Mouse (Mus musculus) thymus, adult 18-20 months (tissue): ENCODE data around the gene Magi1.

ENCODE experiments used
- DNase-seq, 2 experiments: peaks; one replicate each; pipeline ENCODE4 v3.0.0; 2022; ENCODE audit warnings: mixed read lengths in 2 of 2

The Magi1 gene

GRCm38 (mm10) chr6:93946612-93947011, 337.1 kb downstream of the Magi1 start:
- DNase-seq, result no peak

GRCm38 (mm10) chr6:93936359-93936758, 347.4 kb downstream of the Magi1 start:
- no peak for DNase-seq

GRCm38 (mm10) chr6:93935793-93936192, 347.9 kb downstream of the Magi1 start:
- no peak for DNase-seq

GRCm38 (mm10) chr6:93934700-93935099, 349.0 kb downstream of the Magi1 start:
- no peak for DNase-seq

- no peak for DNase-seq
These were observed 359.1 kb downstream of the Magi1 start for GRCm38 (mm10) chr6:93924568-93924967.

- DNase-seq, result no peak
These were observed 359.7 kb downstream of the Magi1 start for GRCm38 (mm10) chr6:93923972-93924371.

- no peak for DNase-seq
These were observed 360.4 kb downstream of the Magi1 start for GRCm38 (mm10) chr6:93923351-93923750.

GRCm38 (mm10) chr6:93922931-93923330, 360.8 kb downstream of the Magi1 start:
- DNase-seq, result no peak

GRCm38 (mm10) chr6:93913226-93913861, 370.4 kb downstream of the Magi1 start:
- DNase-seq, result no peak

GRCm38 (mm10) chr6:93912582-93913225, 371.0 kb downstream of the Magi1 start:
- DNase-seq, result no peak

GRCm38 (mm10) chr6:93912003-93912581, 371.6 kb downstream of the Magi1 start:
- no peak for DNase-seq

- DNase-seq, result no peak
These were observed 372.3 kb downstream of the Magi1 start for GRCm38 (mm10) chr6:93911420-93911819.

- no peak for DNase-seq
These were observed 373.7 kb downstream of the Magi1 start for GRCm38 (mm10) chr6:93909976-93910375.

GRCm38 (mm10) chr6:93904987-93905386, 378.7 kb downstream of the Magi1 start:
- DNase-seq, result no peak

- no peak for DNase-seq
These were observed 381.5 kb downstream of the Magi1 start for GRCm38 (mm10) chr6:93902239-93902638.

GRCm38 (mm10) chr6:93901408-93901807, 382.3 kb downstream of the Magi1 start:
- DNase-seq, result no peak

- no peak for DNase-seq
These were observed 386.2 kb downstream of the Magi1 start for GRCm38 (mm10) chr6:93897512-93897911.

- DNase-seq, result no peak
These were observed 388.0 kb downstream of the Magi1 start for GRCm38 (mm10) chr6:93895721-93896120.

- no peak for DNase-seq
These were observed 389.8 kb downstream of the Magi1 start for GRCm38 (mm10) chr6:93893956-93894355.

- no peak for DNase-seq
These were observed 390.8 kb downstream of the Magi1 start for GRCm38 (mm10) chr6:93892922-93893321.

GRCm38 (mm10) chr6:93890011-93890410, 393.7 kb downstream of the Magi1 start:
- no peak for DNase-seq

GRCm38 (mm10) chr6:93877337-93877736, 406.4 kb downstream of the Magi1 start:
- no peak for DNase-seq

GRCm38 (mm10) chr6:93874936-93875335, 408.8 kb downstream of the Magi1 start:
- no peak for DNase-seq

GRCm38 (mm10) chr6:93874376-93874775, 409.3 kb downstream of the Magi1 start:
- no peak for DNase-seq
